Mouse (Mus musculus) testis, adult 2 months (tissue): ENCODE data around the gene Clic3.

Experiments
- CTCF ChIP-seq: fragments of 200-500 bp; IDR thresholded peaks from 2 replicates; pipeline ENCODE4 v1.5.1; 2012; ENCODE audit warnings: low read depth, mild to moderate bottlenecking, inconsistent platforms, low read length, moderate library complexity; ENCODE audit not compliant: control insufficient read depth, insufficient read depth, insufficient replicate concordance
- POLR2A ChIP-seq: fragments of 200-500 bp; IDR thresholded peaks from 2 replicates; pipeline ENCODE4 v1.6.1; 2012; ENCODE audit warnings: low read depth, mild to moderate bottlenecking, inconsistent platforms, low read length, moderate library complexity; ENCODE audit not compliant: control insufficient read depth

GRCm38 (mm10) chr2:25450853-25451647, 5.6 kb upstream of the Clic3 start:
- TF ChIP-seq POLR2A (no peak), CTCF (no peak)
